Mouse (Mus musculus) layer of hippocampus, postnatal 14 days (tissue): ENCODE results near the gene Gtpbp10. TPM values are rescaled to one million over a fixed set of nuclear protein-coding genes. Genes with fewer than 3 reads are reported as not detected.

Experiments used
- DNase-seq, 2 experiments: peaks; one replicate each; pipeline ENCODE4 v3.0.0; 2021 to 2022; ENCODE audit warnings: low spot score in 2 of 2, mixed read lengths in 1 of 2
- total RNA-seq, 2 experiments: library from RNA; stranded (reverse); gene quantifications; 2 replicates each; pipeline ENCODE4 v1.2.3; 2021

Gtpbp10 gene
- total RNA-seq, 2 experiments from 2014 or later, result 8.9 to 9.6 TPM

DNA sequence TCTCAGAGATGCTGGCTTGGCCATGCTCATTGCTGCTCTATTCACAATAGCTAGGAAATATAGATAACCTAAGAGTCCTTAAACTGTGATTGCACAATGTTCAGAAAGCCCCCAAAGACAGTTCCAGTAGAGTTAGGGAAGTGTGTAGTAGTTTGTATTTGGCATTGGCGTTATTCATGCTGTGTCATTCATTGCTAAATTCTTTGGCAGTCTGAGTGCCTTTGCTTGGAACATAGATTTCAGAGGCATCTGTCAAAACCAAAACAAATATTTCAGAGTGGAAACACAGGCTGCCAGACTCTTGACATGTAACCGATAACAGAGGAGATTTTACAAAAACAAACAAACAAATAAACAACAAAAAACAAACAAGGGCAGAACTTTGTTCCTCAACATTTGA is 57.8 kb downstream of the Gtpbp10 start:
- peak in 1 of 2 experiments; percentile 70 for DNase-seq

- DNase-seq, result no peak
Measured at GRCm38 (mm10) chr5:5496393-5496792, 62.9 kb downstream of the Gtpbp10 start.

GRCm38 (mm10) chr5:5495042-5495441 is 64.3 kb downstream of the Gtpbp10 start:
- no peak for DNase-seq

DNA sequence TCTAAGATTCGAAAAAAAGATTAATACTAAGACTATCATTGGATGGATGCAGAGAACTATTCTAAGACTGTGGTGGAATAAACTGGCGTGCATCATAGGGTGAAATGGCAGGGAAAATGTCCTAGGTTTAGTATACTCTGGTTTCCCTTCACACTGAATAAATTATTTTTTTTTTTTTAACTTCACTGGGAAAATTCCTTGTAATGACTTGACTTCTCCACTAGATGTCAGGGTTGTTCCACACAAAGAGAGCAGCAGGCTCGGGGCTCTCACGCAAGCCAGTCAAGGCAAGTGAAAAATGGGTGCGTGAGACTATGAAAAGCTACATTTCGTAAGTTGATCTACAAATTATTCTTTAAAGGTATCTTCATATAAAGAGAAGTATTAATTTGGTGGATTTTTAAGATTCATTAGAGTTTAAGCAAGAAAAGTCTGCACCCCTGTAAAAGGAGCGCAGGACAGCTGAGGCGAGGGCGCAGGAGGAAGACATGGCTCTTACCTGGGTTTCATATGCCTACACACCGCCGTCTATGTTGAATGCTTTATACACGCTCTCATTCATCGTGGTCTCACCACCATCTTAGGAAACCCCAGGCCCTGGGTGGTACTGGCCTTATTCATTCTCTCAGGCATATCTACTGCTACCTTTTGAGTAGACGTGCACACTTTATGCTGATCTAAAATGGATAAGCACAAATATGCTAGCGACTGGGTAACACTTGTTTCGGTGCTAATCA is 64.9 kb downstream of the Gtpbp10 start:
- DNase-seq, result peak in 1 of 2 experiments; percentile 76

DNA sequence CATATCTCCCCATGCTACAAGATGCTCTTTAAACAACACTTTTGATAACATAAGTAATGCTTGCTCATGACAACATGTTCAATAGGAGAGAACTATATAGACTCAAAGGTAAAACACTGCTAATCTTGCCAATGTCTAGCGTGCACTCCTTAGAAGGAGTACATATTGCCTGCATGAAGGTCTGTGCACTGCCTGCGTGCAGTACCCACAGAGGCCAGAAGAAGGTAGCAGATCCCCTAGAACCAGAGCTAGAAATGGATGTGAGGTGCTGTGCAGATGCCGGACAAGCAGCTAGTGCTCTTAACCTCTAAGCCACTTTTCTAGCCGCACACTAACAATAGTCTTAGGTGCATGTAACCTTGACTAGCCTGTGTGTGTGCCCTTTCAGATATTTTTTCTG is 67.2 kb downstream of the Gtpbp10 start:
- DNase-seq, result no peak

Other genes with a start within 250 kb of the Gtpbp10 start
- gene Cdk14, start 139.2 kb downstream of the Gtpbp10 start, total RNA-seq, result 100 to 1,000 TPM; 218 to 229 TPM
- gene 1700015F17Rik, start 80.4 kb downstream of the Gtpbp10 start, total RNA-seq, result not detected
- gene Cldn12, start 44.6 kb downstream of the Gtpbp10 start, total RNA-seq, result 10 to 100 TPM; 30.2 to 30.5 TPM
- gene Gm8773, start 14.3 kb upstream of the Gtpbp10 start, total RNA-seq, result under 1 TPM; 0.41 to 0.44 TPM
- gene Cfap69, start 104.7 kb upstream of the Gtpbp10 start, total RNA-seq, result 10 to 100 TPM; 13.3 to 15.0 TPM
- 10 to 100 TPM in 1 of 2 experiments, 1 to 10 TPM in 1; 8.2 to 12.2 TPM for gene Steap2, start 135.0 kb upstream of the Gtpbp10 start, total RNA-seq
- 1 to 10 TPM; 1.1 to 2.7 TPM for gene Steap1, start 189.8 kb upstream of the Gtpbp10 start, total RNA-seq